Mouse (Mus musculus): ENCODE results near the gene Ifi27l2b.

Gene Ifi27l2b

DNA sequence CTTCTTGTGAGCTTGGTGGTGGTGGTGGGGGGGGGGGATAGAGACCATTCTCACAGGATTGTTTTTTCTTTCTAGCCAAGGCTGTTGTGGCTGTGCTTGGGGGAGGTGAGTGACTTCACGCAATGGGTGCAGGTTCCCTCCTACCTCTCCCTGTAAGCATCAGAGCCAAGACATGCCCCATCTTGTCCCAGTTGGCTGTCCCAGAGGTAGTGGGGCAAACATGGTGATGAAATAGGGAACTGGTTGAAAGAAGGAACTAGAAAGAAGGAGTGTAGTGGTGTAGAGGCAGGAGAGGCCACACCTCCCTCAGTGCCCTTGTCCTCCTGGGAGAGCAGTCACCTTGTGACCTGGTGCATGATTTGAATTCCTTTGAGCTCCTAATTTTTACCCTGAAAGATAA lies 19.4 kb downstream of the Ifi27l2b start:
- no peak for DNase-seq (ENCODE audit: low read depth in 2 of 2, low spot score in 2 of 2)

DNA sequence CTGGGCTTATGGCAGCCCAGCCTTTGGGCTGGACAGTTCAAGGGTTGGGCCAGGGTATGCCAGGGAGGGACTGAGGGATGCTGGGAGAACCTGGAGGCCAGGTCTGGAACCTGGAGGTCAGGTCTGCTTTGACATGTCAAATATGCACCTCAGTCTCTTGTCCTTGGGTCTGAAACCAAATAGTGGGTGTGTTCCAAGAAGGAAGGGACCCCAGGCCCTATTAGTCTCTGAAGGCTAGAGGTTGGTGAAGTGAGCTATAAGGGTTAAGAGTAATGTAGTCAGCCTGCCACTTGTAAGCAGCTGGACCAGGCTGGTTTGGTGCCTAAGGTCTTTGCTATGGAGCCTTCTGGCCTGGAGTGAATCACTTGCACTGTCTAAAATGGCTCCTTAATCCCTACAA lies 22.2 kb downstream of the Ifi27l2b start:
- no peak for DNase-seq (ENCODE audit: low read depth in 2 of 2, low spot score in 2 of 2)

DNA sequence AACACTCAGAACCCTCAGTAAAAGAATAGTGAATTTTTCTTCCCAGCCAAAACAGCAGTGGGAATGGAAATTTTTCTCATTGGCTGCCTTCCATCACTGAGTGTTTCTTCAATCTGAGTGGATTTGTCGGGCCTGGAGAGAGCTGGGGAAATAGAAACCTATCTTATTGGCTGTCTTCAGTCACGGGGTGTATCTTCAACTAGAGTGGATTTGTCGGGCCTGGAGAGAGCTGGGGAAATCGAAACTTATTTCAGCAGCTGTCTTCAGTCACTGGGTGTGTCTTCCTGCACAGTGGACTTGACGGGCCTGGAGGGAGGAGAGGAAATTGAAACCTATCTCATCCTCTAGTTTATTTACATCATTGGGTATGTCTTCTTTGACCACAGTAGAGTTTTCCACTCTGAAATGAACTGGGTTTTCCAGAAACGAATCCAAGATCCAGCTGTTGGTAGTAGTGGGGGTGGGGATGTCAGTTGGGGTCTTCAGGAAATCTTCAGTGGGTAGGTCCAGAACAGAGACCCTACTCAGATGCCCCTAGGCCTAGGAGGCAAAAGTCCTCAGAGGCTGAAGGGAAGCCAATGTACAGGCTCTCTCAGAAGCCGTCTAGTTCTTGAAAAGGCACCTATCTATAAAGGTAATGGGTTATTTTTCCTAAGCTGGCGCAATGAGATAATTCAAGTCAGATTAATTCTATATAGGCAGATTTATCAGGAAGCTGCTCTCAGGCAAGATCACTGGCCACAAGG lies 22.9 kb downstream of the Ifi27l2b start, which contains the start of gene Ifi27:
Gene Ifi27, plus strand, starts transcription at position 226 of the 746 bp plus-strand sequence.
- DNase-seq (ENCODE audit: low read depth in 2 of 2, low spot score in 2 of 2): peak; percentile 61 to 74

DNA sequence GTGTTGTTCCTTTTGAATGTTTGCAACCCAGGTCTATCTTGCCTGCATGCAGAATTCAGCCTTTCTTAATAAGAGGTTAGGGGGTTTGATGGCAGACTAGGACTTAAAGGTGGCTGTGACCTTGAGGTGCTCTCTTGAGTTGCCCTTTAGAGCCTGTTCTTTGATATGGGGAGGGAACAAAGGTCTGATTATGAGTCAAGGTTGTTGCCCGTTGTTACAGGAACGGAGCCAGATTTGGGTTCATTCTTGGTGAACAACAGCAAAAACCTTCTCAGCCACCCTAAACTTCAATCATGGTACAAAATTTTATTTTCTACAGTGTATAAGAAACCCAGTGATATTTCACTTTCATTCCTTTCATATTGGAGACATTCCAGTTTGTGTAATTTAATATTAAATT lies 23.6 kb downstream of the Ifi27l2b start:
- DNase-seq (ENCODE audit: low read depth in 2 of 2, low spot score in 2 of 2): no peak

DNA sequence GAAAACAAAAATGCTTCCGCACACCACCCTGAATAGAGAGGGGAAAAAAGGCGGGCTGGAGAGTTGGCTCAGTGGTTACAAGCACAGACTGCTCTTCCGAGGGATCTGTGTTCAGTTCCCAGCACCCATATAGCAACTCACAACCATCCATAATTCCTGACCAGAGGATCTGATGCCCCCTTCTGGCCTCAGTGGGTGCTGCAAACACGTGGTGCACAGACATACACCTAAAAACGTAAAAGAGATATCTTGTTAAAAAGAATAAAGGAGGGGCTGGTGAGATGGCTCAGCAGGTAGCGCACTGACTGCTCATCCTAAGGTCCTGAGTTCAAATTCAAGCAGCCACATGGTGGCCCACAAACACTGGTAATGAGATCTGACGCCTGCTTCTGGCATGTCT lies 30.3 kb downstream of the Ifi27l2b start:
- DNase-seq (ENCODE audit: low read depth in 2 of 2, low spot score in 2 of 2): no peak

DNA sequence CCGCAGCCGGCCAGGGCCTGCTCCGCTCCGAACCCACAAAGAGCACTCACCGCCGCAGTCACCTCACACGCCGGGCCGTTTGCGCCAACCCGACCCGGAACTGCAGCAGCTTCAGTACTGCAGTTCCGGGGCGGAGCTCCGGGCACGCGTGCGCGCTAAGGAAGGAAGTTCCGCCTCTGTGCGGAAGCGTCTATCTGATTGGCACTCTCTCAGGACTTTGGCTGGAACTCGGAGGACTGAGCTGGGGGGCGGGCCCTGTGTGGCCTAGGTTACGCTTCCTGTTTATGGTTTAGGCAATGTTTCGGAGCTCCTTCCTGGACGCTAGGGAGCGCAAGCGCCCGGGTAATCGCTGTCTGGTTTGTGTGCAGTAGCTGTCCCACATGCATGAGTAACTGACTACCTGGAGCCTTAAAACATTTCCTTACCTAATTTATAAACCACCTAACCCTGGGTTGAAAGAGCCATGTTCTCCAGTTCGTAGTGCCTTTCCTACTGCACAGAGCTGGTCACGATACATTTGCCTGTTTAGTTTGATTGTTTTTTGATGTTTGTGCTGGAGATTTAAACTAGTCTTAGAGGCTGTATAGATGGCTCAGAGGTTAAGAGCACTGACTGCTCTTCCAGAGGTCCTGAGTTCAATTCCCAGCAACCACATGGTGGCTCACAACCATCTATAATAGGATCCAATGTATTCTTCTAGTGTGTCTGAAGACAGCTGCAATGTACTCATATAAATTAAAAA lies 31.1 kb downstream of the Ifi27l2b start, which contains the start of gene Ddx24:
Gene Ddx24, minus strand, starts transcription at position 102 of the 742 bp plus-strand sequence.
- peak; percentile 98 to 99 for DNase-seq (ENCODE audit: low read depth in 2 of 2, low spot score in 2 of 2)

DNA sequence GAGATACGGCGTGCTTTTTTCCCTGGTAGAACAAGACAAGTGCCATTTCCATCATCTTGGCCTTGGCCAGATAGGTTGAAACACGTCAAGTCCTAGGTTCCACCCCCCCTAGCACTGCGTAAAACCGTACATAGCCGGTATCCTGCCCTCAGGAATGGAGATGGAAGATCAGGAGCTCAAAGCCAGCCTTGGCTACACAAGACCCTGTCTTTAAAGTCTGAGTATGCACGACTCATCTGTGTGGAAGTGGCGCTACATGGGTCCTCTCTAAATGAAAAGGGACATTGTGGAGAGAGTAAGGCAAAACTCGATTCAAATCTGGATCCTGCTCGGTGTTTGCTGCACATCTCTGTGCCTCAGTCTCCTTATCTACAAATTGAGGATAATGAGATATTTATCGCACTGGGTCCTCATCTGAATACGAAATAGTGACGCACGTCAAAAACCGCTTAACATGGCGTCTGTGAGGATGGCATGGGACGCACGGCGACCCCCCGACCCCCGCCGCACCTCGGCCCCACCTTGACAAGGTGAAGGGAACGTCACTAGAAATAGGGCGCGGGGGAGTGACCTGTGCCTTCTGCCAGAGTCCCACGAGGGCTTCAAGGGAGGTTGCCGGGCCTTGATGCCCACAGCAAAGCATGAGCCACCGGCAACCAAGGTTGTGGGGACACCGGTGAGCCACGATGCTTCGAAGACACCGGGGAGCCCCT lies 31.9 kb downstream of the Ifi27l2b start:
- DNase-seq (ENCODE audit: low read depth in 2 of 2, low spot score in 2 of 2): no peak

DNA sequence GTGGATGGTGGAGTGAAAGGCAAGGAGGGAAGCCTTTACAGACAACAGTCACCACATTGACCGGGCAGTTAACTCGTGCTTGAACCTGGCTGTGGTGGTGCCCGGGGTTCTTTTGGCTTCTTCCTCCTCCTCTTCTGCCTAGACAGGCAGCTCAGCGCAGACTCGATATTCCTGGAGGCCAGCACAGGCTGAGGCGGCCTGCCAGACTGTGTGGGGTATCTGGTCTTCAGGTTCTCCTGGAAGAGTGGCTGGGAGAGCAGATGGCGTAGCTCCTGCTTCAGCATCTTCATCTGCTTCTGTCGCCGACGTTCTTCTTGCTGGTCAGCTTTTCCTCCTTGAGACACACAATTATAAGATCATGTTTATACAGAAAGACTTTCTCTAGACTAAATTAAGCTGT lies 48.9 kb downstream of the Ifi27l2b start:
- DNase-seq (ENCODE audit: low read depth in 2 of 2, low spot score in 2 of 2): no peak

DNA sequence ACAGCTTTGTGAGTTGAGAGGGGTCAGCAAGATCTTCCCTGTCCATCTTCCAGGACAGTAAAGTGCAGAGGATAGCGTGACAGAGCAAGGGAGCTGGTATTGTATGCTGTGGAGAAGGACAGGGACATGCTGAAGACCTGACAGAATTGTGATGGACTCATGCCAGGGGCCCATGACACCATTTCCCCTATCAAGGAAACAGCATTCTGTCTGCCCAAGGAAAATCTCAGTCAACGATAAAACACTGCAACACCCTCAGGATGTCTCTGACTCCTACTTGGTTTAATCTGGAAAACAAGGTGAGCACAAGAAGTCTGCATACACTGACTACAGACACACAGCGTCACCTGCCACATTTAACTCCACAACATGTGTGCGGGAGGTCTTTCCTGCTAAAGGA lies 49.3 kb downstream of the Ifi27l2b start, which contains the start of gene 9330161L09Rik:
Gene 9330161L09Rik, minus strand, starts transcription at position 101 of the 400 bp plus-strand sequence.
- no peak for DNase-seq (ENCODE audit: low read depth in 2 of 2, low spot score in 2 of 2)

DNA sequence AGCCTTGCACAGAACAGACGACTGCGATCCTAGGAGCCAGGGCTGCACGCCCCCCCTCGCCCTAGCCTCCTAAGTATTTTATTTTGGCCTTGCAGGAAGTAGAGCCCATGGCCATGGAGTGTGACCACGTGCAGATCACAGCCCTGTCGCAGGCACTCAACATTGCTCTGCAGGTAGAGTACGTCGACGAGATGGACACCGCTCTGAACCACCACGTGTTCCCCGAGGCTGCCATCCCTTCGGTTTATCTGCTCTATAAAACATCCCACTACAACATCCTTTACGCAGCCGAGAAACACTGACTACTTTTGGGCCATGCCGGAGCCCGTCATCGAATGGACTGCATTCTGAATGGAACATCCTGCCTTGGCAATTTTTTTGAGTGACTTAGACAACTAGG lies 52.9 kb downstream of the Ifi27l2b start:
- DNase-seq (ENCODE audit: low read depth in 2 of 2, low spot score in 2 of 2): no peak

All from CD8-positive naive resting alpha-beta T cell, adult 2 months (primary cell).